Mouse (Mus musculus) ES-CJ7 (cell line): ENCODE measurements around the gene Spcs3.

ENCODE experiments used
- DNase-seq: peaks from one replicate; pipeline ENCODE4 v3.0.0; 2011; ENCODE audit warnings: low read depth, low spot score

Gene Spcs3

GRCm38 (mm10) chr8:54508096-54508456 is 21.7 kb downstream of the Spcs3 start:
- DNase-seq: no peak

GRCm38 (mm10) chr8:54507428-54508095 is 22.2 kb downstream of the Spcs3 start:
- peak; percentile 74 for DNase-seq

- DNase-seq: no peak
These were observed 24.7 kb downstream of the Spcs3 start for GRCm38 (mm10) chr8:54505060-54505459.

- no peak for DNase-seq
These were observed 26.7 kb downstream of the Spcs3 start for GRCm38 (mm10) chr8:54503104-54503503.

- DNase-seq: no peak
These were observed 35.9 kb downstream of the Spcs3 start for GRCm38 (mm10) chr8:54493915-54494314.

- peak; percentile 75 for DNase-seq
These were observed 36.7 kb downstream of the Spcs3 start for GRCm38 (mm10) chr8:54493110-54493509.

- no peak for DNase-seq
These were observed 37.9 kb downstream of the Spcs3 start for GRCm38 (mm10) chr8:54491934-54492333.

GRCm38 (mm10) chr8:54491057-54491690 is 38.6 kb downstream of the Spcs3 start:
- peak; percentile 73 for DNase-seq

- DNase-seq: no peak
These were observed 41.4 kb downstream of the Spcs3 start for GRCm38 (mm10) chr8:54488437-54488836.

- no peak for DNase-seq
These were observed 43.1 kb downstream of the Spcs3 start for GRCm38 (mm10) chr8:54486555-54487273.
